Mouse (Mus musculus) MEL (cell line): ENCODE results near the gene Sgsm2. TPM values are rescaled to one million over a fixed set of nuclear protein-coding genes. Genes with fewer than 3 reads are reported as not detected.
A peak's percentile ranks its signal among the peaks of the same experiment; 100 is the strongest.

Experiments
- DNase-seq: peaks from one replicate; pipeline ENCODE4 v3.0.0; 2011; ENCODE audit warnings: low read depth, low spot score
- H3K27ac ChIP-seq: 2 replicates; pipeline ENCODE4 v1.5.1; 2012; ENCODE audit warnings: low read depth, mild to moderate bottlenecking, control low read depth, low read length, moderate library complexity; ENCODE audit not compliant: control insufficient read depth
- H3K27me3 ChIP-seq, 2 experiments: fragments of 150-350 bp in 1 of 2; sonication (generic) in 1 of 2; 2 replicates each; pipeline ENCODE4 v1.6.1; 2012; ENCODE audit warnings: low read length in 2 of 2, mild to moderate bottlenecking in 2 of 2, improper control_type of control experiment in 1 of 2, moderate library complexity in 1 of 2; ENCODE audit not compliant: insufficient read depth in 2 of 2, control insufficient read depth in 1 of 2
- H3K36me3 ChIP-seq, 2 experiments: 2 replicates each; pipeline ENCODE4 v1.6.1; 2012 to 2014; ENCODE audit warnings: low read length in 2 of 2, improper control_type of control experiment in 1 of 2, inconsistent platforms in 1 of 2, mild to moderate bottlenecking in 1 of 2; ENCODE audit not compliant: insufficient read depth in 2 of 2, control insufficient read depth in 1 of 2
- H3K4me1 ChIP-seq, 2 experiments: fragments of 150-350 bp in 1 of 2; sonication (generic) in 1 of 2; 2 replicates each; pipeline ENCODE4 v1.6.1; 2012; ENCODE audit warnings: low read length in 2 of 2, improper control_type of control experiment in 1 of 2, mild to moderate bottlenecking in 1 of 2; ENCODE audit not compliant: insufficient read depth in 2 of 2, control insufficient read depth in 1 of 2
- H3K4me3 ChIP-seq, 2 experiments: fragments of 150-350 bp in 1 of 2; sonication (generic) in 1 of 2; 2 replicates each; pipeline ENCODE4 v1.5.1; 2012; ENCODE audit warnings: low read depth in 2 of 2, low read length in 2 of 2, mild to moderate bottlenecking in 2 of 2, moderate library complexity in 2 of 2, control low read depth in 1 of 2, improper control_type of control experiment in 1 of 2; ENCODE audit not compliant: control insufficient read depth in 1 of 2, insufficient read depth in 1 of 2
- H3K79me2 ChIP-seq: 2 replicates; pipeline ENCODE4 v1.6.1; 2012; ENCODE audit warnings: mild to moderate bottlenecking, low read length, moderate library complexity; ENCODE audit not compliant: control insufficient read depth, poor library complexity, insufficient read depth
- H3K9ac ChIP-seq: 2 replicates; pipeline ENCODE4 v1.6.1; 2012; ENCODE audit warnings: low read depth, mild to moderate bottlenecking, control low read depth, low read length, moderate library complexity; ENCODE audit not compliant: control insufficient read depth, poor library complexity, severe bottlenecking
- H3K9me3 ChIP-seq: fragments of 150-350 bp; sonication (generic); replicated peaks from 2 replicates; pipeline ENCODE4 v1.6.1; 2012; ENCODE audit warnings: mild to moderate bottlenecking, low read length, improper control_type of control experiment, moderate library complexity; ENCODE audit not compliant: insufficient read depth
- BHLHE40 ChIP-seq: IDR thresholded peaks from 2 replicates; pipeline ENCODE4 v1.6.1; 2012; ENCODE audit warnings: low read depth, mild to moderate bottlenecking, inconsistent platforms, low read length, improper control_type of control experiment, borderline replicate concordance
- CHD1 ChIP-seq: IDR thresholded peaks from 2 replicates; pipeline ENCODE4 v1.6.1; 2012; ENCODE audit warnings: low read depth, mild to moderate bottlenecking, inconsistent platforms, low read length, improper control_type of control experiment
- CHD2 ChIP-seq: IDR thresholded peaks from 2 replicates; pipeline ENCODE4 v1.6.1; 2011; ENCODE audit warnings: low read length, improper control_type of control experiment
- CTCF ChIP-seq, 3 experiments: IDR thresholded peaks in 2 of 3; conservative IDR thresholded peaks in 1 of 3; 2 replicates each; pipeline ENCODE4 v1.5.1; 2011 to 2012; ENCODE audit warnings: low read length in 3 of 3, low read depth in 2 of 3, mild to moderate bottlenecking in 2 of 3, improper control_type of control experiment in 1 of 3, inconsistent platforms in 1 of 3, mixed read lengths in 1 of 3, moderate library complexity in 1 of 3; ENCODE audit not compliant: control insufficient read depth in 1 of 3, insufficient read depth in 1 of 3, poor library complexity in 1 of 3, severe bottlenecking in 1 of 3
- E2F4 ChIP-seq: IDR thresholded peaks from 2 replicates; pipeline ENCODE4 v1.6.1; 2011; ENCODE audit warnings: low read depth, low read length, improper control_type of control experiment, borderline replicate concordance
- ETS1 ChIP-seq: IDR thresholded peaks from 2 replicates; pipeline ENCODE4 v1.6.1; 2012; ENCODE audit warnings: low read depth, mild to moderate bottlenecking, inconsistent platforms, low read length, improper control_type of control experiment, moderate library complexity
- GABPA ChIP-seq: IDR thresholded peaks from 2 replicates; pipeline ENCODE4 v1.6.1; 2012; ENCODE audit warnings: low read depth, mild to moderate bottlenecking, inconsistent platforms, low read length, improper control_type of control experiment, moderate library complexity
- GATA1 ChIP-seq: IDR thresholded peaks from 2 replicates; pipeline ENCODE4 v1.6.1; 2011; ENCODE audit warnings: low read depth, low read length, improper control_type of control experiment
- JUND ChIP-seq: IDR thresholded peaks from 2 replicates; pipeline ENCODE4 v1.6.1; 2011; ENCODE audit warnings: low read depth, mild to moderate bottlenecking, improper control_type of control experiment, low read length
- KAT2A ChIP-seq: conservative IDR thresholded peaks from 2 replicates; pipeline ENCODE4 v1.6.1; 2012; ENCODE audit warnings: low read depth, low read length, improper control_type of control experiment, inconsistent platforms
- MAFK ChIP-seq: IDR thresholded peaks from 2 replicates; pipeline ENCODE4 v1.6.1; 2011; ENCODE audit warnings: low read depth, mild to moderate bottlenecking, low read length, improper control_type of control experiment, borderline replicate concordance
- MEF2A ChIP-seq: IDR thresholded peaks from 2 replicates; pipeline ENCODE4 v1.6.1; 2014; ENCODE audit warnings: low read depth, mild to moderate bottlenecking, inconsistent platforms, low read length, improper control_type of control experiment; ENCODE audit not compliant: poor library complexity, insufficient replicate concordance, severe bottlenecking; ENCODE audit errors: extremely low read depth
- MXI1 ChIP-seq: IDR thresholded peaks from 2 replicates; pipeline ENCODE4 v1.6.1; 2011; ENCODE audit warnings: mild to moderate bottlenecking, low read depth, low read length, improper control_type of control experiment
- MYB ChIP-seq: IDR thresholded peaks from 2 replicates; pipeline ENCODE4 v1.6.1; 2011; ENCODE audit warnings: mild to moderate bottlenecking, low read depth, low read length, improper control_type of control experiment
- NRF1 ChIP-seq: IDR thresholded peaks from 2 replicates; pipeline ENCODE4 v1.6.1; 2014; ENCODE audit warnings: low read depth, mild to moderate bottlenecking, inconsistent platforms, low read length, improper control_type of control experiment, moderate library complexity; ENCODE audit not compliant: poor library complexity, insufficient read depth, severe bottlenecking
- POLR2A ChIP-seq, 2 experiments: IDR thresholded peaks; 2 replicates each; pipeline ENCODE4 v1.6.1; 2011 to 2012; ENCODE audit warnings: low read length in 2 of 2, mild to moderate bottlenecking in 2 of 2, control low read depth in 1 of 2, improper control_type of control experiment in 1 of 2, low read depth in 1 of 2, moderate library complexity in 1 of 2; ENCODE audit not compliant: control insufficient read depth in 1 of 2, insufficient read depth in 1 of 2, poor library complexity in 1 of 2
- POLR2AphosphoS2 ChIP-seq: IDR thresholded peaks from 2 replicates; pipeline ENCODE4 v1.6.1; 2011; ENCODE audit warnings: low read length, improper control_type of control experiment
- POLR2AphosphoS5 ChIP-seq: IDR thresholded peaks from 2 replicates; pipeline ENCODE4 v1.6.1; 2012; ENCODE audit warnings: low read depth, borderline replicate concordance, mild to moderate bottlenecking, inconsistent platforms, low read length, moderate library complexity, mixed read lengths
- RAD21 ChIP-seq: IDR thresholded peaks from 2 replicates; pipeline ENCODE4 v1.6.1; 2011; ENCODE audit warnings: mild to moderate bottlenecking, low read depth, low read length, improper control_type of control experiment
- RCOR1 ChIP-seq: IDR thresholded peaks from 2 replicates; pipeline ENCODE4 v1.6.1; 2012; ENCODE audit warnings: low read depth, mild to moderate bottlenecking, inconsistent platforms, low read length, improper control_type of control experiment
- SIN3A ChIP-seq: IDR thresholded peaks from 2 replicates; pipeline ENCODE4 v1.6.1; 2012; ENCODE audit warnings: low read length, improper control_type of control experiment, inconsistent platforms
- SMC3 ChIP-seq: IDR thresholded peaks from 2 replicates; pipeline ENCODE4 v1.6.1; 2011; ENCODE audit warnings: low read depth, low read length, improper control_type of control experiment
- TAL1 ChIP-seq: IDR thresholded peaks from 2 replicates; pipeline ENCODE4 v1.6.1; 2012; ENCODE audit warnings: mild to moderate bottlenecking, inconsistent platforms, low read length, moderate library complexity, mixed read lengths
- UBTF ChIP-seq: IDR thresholded peaks from 2 replicates; pipeline ENCODE4 v1.6.1; 2012; ENCODE audit warnings: low read depth, mild to moderate bottlenecking, inconsistent platforms, low read length, improper control_type of control experiment, moderate library complexity, borderline replicate concordance; ENCODE audit not compliant: insufficient read depth
- USF1 ChIP-seq: IDR thresholded peaks from 2 replicates; pipeline ENCODE4 v1.6.1; 2014; ENCODE audit warnings: low read depth, mild to moderate bottlenecking, inconsistent platforms, low read length, improper control_type of control experiment, moderate library complexity
- USF2 ChIP-seq, 2 experiments: IDR thresholded peaks; 2 replicates each; pipeline ENCODE4 v1.6.1; 2011 to 2012; ENCODE audit warnings: improper control_type of control experiment in 2 of 2, low read length in 2 of 2, borderline replicate concordance in 1 of 2, inconsistent platforms in 1 of 2, low read depth in 1 of 2, mild to moderate bottlenecking in 1 of 2; ENCODE audit not compliant: insufficient read depth in 1 of 2
- ZC3H11A ChIP-seq: IDR thresholded peaks from 2 replicates; pipeline ENCODE4 v1.6.1; 2012; ENCODE audit warnings: low read depth, mild to moderate bottlenecking, inconsistent platforms, low read length, improper control_type of control experiment
- ZNF384 ChIP-seq: IDR thresholded peaks from 2 replicates; pipeline ENCODE4 v1.6.1; 2012; ENCODE audit warnings: low read depth, mild to moderate bottlenecking, inconsistent platforms, low read length, improper control_type of control experiment
- polyA plus RNA-seq, 2 experiments: library from polyadenylated mRNA; stranded (reverse) in 1 of 2; unstranded in 1 of 2; fragments of >175 nt in 1 of 2; fragments of >200 nt in 1 of 2; gene quantifications; 2 replicates each; pipeline versions ENCODE4 v1.2.1 to v1.2.4; 2012; ENCODE audit warnings: low replicate concordance in 2 of 2, low read depth in 1 of 2; ENCODE audit not compliant: insufficient read length in 2 of 2, insufficient read depth in 1 of 2, missing spikeins in 1 of 2
- total RNA-seq: library from RNA; depleted of rRNA; stranded (reverse); fragments of 300-350 nt; gene quantifications from 2 replicates; pipeline ENCODE4 v1.2.3, GENCODE M21; 2012

Sgsm2 gene
- total and polyA plus RNA-seq, 3 experiments: 7.2 to 15.1 TPM; not detected in 1

GRCm38 (mm10) chr11:74850998-74851661 lies 45.7 kb downstream of the Sgsm2 start:
- no peaks in the 10 kb centered on the region for H3K4me1 ChIP-seq
- DNase-seq: no peak
- no peak overlapping the region for H3K27ac ChIP-seq
- no peaks in the 10 kb centered on the region for H3K27me3 ChIP-seq
- no peaks in the 10 kb centered on the region for H3K79me2 ChIP-seq
- no peaks in the 10 kb centered on the region for H3K36me3 ChIP-seq
- no peak overlapping the region for H3K4me3 ChIP-seq
- H3K9me3 ChIP-seq: no peaks in the 10 kb centered on the region
- no peak for TF ChIP-seq CTCF (IDR thresholded peaks at IDR 0.05 in 2 of 3, conservative IDR thresholded peaks at IDR 0.05 in 1 of 3; ENCODE audit: control insufficient read depth in 1 of 3, insufficient read depth in 1 of 3, low read depth in 2 of 3, low read length in 3 of 3, poor library complexity in 1 of 3, severe bottlenecking in 1 of 3)
- no peak for TF ChIP-seq RAD21
- TF ChIP-seq USF2 (IDR thresholded peaks at IDR 0.05; ENCODE audit: borderline replicate concordance in 1 of 2, insufficient read depth in 1 of 2, low read depth in 1 of 2, low read length in 2 of 2): no peak
- no peak for TF ChIP-seq RCOR1
- TF ChIP-seq ZC3H11A: no peak
- no peak for TF ChIP-seq SIN3A
- no peak for TF ChIP-seq GATA1
- no peak for TF ChIP-seq BHLHE40
- no peak for TF ChIP-seq KAT2A
- TF ChIP-seq POLR2AphosphoS5: no peak
- TF ChIP-seq SMC3: no peak
- H3K9ac ChIP-seq: no peak overlapping the region

- H3K36me3 ChIP-seq: no peaks in the 10 kb centered on the region
- no peaks in the 10 kb centered on the region for H3K9me3 ChIP-seq
- H3K27ac ChIP-seq: no peak overlapping the region
- H3K79me2 ChIP-seq: no peaks in the 10 kb centered on the region
- H3K4me3 ChIP-seq: no peak overlapping the region; a peak in 1 of 4 replicates
- peak; percentile 88 for DNase-seq
- no peaks in the 10 kb centered on the region for H3K27me3 ChIP-seq
- H3K4me1 ChIP-seq: no peaks in the 10 kb centered on the region
- H3K9ac ChIP-seq: 0 out of 2 replicates have a peak overlapping the region, but pooled peaks have one; percentile 1
- TF ChIP-seq POLR2A (IDR thresholded peaks at IDR 0.05; ENCODE audit: control insufficient read depth in 1 of 2, insufficient read depth in 1 of 2, low read depth in 1 of 2, low read length in 2 of 2, poor library complexity in 1 of 2) (no peak), RAD21 (peak; percentile 99), SIN3A (peak; percentile 71), E2F4 (no peak), POLR2AphosphoS5 (no peak), ZNF384 (peak; percentile 49; the same call in 1 of the 2 replicates), MEF2A (no peak), CHD2 (no peak), MXI1 (peak; percentile 42; the same call in 1 of the 2 replicates), CTCF (IDR thresholded peaks at IDR 0.05 in 2 of 3, conservative IDR thresholded peaks at IDR 0.05 in 1 of 3; ENCODE audit: control insufficient read depth in 1 of 3, insufficient read depth in 1 of 3, low read depth in 2 of 3, low read length in 3 of 3, poor library complexity in 1 of 3, severe bottlenecking in 1 of 3) (peak; percentile 83 to 98 (median 94)), JUND (no peak), BHLHE40 (no peak), GABPA (no peak), USF1 (no peak), TAL1 (no peak), MYB (no peak), ETS1 (no peak), POLR2AphosphoS2 (no peak), USF2 (IDR thresholded peaks at IDR 0.05; ENCODE audit: borderline replicate concordance in 1 of 2, insufficient read depth in 1 of 2, low read depth in 1 of 2, low read length in 2 of 2) (no peak), MAFK (no peak), CHD1 (no peak), UBTF (no peak), RCOR1 (no peak), NRF1 (no peak)
Measured at GRCm38 (mm10) chr11:74847919-74848521, 48.8 kb downstream of the Sgsm2 start.
